Comparison of ENCODE assay signal across 14 mouse cellular contexts in genomic region chr4:87652314-87652934, GRCm38 (mm10).
"Had no signal": no experiment of that assay in that cellular context is flagged by ENCODE, and none has a peak within 500 bp of the region (broad histone marks: within the 10 kb centered on the region; RNA-seq: fewer than 3 reads in every experiment).

No protein-coding gene starts in this region.

- H3K36me3 ChIP-seq: limb, embryonic 13.5 days; neural tube, embryonic 15.5 days had no signal

- H3K4me2 ChIP-seq: limb, embryonic 13.5 days; midbrain, embryonic 11.5 days; neural tube, embryonic 15.5 days had no signal

- H3K9ac ChIP-seq: limb, embryonic 13.5 days; liver, embryonic 14.5 days; neural tube, embryonic 15.5 days had no signal

- H3K27me3 ChIP-seq: neural tube, embryonic 15.5 days had no signal

- H3K4me3 ChIP-seq: layer of hippocampus, adult 2 months; limb, embryonic 13.5 days; myocyte; neural tube, embryonic 15.5 days had no signal

- H3K27ac ChIP-seq: kidney, postnatal 0 days; layer of hippocampus, adult 2 months; limb, embryonic 13.5 days; liver, embryonic 14.5 days; neural tube, embryonic 15.5 days had no signal

- DNase-seq: kidney, adult 9 months; kidney, postnatal 36 days; left cerebral cortex, postnatal 4 days; lung, adult 18-20 months; right cerebral cortex, adult 18-20 months; right cerebral cortex, postnatal 25 days; thymus, postnatal 4 days had no signal

- H3K9me3 ChIP-seq: limb, embryonic 13.5 days; neural tube, embryonic 15.5 days had no signal
